Mouse (Mus musculus): ENCODE results near the gene Klhl35.

Gene Klhl35

GRCm38 (mm10) chr7:99465811-99466210, at the start of gene Klhl35:
Gene Klhl35 (plus strand): TSS chr7:99466004.
- DNase-seq = no peak

DNA sequence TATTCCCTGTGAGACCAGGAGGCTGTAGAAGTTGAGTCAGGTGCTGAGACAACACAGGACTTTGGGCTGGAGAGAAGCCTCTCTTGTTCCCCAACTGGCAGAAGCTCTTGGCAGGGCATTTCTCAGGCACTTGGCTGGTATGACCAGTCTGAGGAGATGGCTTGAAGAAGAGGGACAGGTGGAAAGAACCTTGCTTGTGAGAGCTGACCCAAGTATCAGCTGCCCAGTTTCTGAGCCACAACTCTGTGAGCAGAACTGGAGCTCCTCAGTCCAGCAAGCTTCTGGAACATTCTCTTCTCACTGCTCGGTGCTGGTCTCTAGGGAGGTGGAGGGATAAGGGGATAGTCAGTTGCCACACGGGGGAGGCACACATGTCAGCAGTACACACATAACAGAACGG, 46.5 kb upstream of the Klhl35 start:
- DNase-seq = no peak

DNA sequence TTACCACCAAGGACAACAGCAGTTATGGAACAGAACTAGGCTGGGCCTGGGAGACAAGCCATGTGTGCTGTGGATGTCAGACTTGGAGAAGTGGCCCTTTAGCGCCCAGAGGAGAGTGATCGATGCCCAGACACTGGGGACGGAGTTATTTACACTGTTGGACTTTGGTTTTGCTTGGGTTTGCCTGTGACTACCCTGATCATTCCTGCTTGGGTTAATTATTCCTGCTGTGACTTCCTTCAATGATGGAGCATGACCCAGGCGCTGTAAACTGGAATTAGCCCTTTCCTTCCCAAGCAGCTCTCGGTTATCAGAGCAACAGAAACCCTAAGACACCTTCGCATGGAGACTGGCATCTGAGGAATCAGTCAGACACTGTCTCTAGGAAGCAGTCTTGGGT, 44.8 kb upstream of the Klhl35 start:
- DNase-seq = peak; percentile 73

DNA sequence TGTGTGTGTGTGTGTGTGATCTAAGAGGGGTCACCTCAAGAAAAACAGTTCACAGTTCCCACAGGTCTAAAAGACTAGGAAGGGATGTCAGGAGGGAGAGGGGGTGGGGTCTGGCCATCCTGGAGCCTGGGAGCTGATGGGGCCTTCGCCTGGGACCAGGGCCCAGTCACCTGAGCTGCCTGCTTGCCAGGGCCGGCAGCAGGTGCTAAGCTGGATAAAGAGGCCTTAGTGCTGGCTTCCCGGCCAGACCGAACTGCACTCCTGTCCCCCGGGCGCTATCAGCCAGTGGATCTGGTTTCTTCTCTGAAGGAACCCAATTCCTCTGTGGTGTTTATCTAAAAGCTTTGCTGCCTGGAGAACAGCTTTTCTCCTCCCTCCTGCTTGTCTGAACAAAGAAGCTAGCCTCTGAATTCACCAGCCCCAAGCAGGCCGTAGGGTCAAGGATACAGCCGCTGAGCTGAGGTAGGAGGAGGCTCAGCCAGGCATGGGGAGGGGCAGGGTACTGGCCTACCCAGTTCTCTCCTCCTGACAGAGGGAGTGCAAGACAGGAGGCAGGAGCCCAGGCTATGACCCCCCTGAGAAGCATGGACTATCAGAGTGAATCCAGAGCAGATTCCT, 41.2 kb upstream of the Klhl35 start:
- peak; percentile 36 for DNase-seq

DNA sequence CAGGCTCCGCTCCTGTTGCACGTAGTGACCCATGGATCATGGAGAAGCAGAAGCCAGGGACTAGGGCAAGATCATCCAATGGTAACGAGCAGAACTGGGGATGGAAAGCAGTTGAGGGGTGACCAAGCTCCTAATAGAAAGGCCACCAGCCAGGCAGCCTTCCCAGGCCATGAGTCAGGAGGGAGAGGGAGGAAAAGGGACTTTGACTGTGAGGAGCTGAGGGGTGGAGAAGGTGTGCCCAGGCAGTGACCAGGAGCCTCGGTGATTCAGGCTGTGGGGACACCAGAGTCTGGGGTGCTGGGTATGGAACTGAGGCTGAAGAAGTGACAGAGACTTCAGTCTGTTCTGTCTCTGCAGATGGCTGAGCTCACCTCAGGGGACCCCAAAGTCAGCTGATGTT, 40.1 kb upstream of the Klhl35 start:
- DNase-seq = no peak

GRCm38 (mm10) chr7:99427031-99427430, 38.8 kb upstream of the Klhl35 start:
- no peak for DNase-seq

GRCm38 (mm10) chr7:99427987-99428386, 37.8 kb upstream of the Klhl35 start:
- no peak for DNase-seq

- DNase-seq = no peak
Measured at GRCm38 (mm10) chr7:99428836-99429235, 37.0 kb upstream of the Klhl35 start.

DNA sequence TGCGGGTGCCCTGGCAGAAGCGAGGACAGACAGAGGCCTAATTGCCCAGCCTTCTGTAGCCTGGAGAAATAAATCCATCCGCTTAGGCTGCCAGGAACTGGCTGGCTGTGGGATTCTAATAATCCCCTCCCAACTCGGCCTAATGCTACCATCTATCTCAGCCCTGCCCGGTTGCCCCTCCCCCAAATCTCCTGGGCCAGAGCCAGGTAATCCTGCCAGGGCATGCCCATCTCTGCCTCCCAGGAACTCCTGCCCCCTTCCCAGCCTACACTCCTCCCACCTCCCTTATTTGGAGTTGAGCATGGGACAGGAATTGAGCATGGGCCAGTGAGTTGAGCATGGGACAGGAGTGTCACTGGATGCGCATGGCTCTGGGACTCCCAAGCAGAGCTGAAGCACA, 36.0 kb upstream of the Klhl35 start:
- no peak for DNase-seq

- no peak for DNase-seq
Measured at GRCm38 (mm10) chr7:99430246-99430645, 35.6 kb upstream of the Klhl35 start.

DNA sequence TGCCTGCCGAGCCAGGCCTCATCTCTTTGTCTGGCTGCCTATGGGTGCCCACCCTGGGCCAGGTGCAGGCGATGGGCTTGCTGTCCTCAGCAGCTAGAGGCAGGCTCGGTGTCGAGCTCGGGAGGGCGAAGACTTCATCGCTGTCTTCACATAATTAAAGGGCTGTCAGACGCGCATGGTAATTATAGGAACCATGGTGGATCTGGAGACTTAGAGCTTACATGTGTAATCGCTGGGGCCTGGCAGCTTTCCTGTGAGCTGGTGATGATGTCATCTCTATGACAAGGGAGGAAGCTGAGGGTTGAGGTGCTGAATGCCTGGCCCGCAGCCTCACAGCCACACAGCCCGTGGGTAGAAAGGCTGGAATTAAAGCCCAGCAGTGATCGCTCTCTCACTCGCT, 33.6 kb upstream of the Klhl35 start:
- no peak for DNase-seq

DNA sequence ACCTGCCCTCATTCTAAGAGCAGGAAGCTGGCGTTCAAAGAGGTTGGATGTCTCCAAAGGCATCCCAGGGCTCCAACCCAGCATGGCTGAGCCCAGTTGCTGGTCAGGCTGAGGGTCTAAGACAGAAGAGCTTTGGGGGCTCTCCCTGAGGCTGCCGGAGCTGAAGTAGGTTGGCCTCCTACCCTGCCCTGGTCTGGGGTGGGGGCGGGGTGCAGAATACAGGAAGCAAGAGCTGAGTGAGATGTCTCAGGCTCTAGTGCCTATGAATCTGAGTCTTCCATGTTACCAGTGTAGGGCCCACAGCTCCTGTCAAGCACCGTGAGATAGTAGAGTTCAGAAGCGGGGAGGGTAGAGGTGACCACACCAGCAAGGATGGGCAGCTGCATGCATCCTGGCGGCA, 32.9 kb upstream of the Klhl35 start:
- DNase-seq = no peak

DNA sequence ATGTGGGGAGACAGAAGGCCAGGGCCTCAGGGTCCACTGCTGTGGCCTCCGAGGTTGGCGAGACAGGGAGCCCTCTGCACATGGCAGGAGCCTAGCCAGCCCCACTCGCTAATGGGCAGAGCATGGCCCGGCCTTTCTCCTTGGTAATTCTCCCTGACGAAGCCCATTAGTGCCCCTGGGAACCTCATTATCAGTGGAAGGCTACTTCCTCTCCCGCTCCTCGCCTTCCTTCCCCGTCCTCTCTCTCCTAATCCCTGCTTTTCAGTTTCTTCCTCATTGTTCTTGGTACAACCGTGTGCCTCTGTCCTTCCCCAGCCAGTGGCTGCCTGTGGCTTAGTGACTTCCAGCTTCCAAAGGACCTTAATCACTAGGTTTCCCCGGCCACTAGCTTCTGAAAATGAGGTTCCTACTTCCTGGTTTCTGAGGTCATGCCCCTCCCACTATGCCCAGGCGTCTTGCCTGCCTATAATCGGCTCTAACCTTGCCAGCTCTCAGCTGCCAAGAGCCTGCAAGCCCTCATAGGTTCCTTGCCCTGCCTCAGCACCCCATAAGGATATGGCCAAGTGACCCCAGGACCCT, 31.0 kb upstream of the Klhl35 start:
- peak; percentile 21 for DNase-seq

DNA sequence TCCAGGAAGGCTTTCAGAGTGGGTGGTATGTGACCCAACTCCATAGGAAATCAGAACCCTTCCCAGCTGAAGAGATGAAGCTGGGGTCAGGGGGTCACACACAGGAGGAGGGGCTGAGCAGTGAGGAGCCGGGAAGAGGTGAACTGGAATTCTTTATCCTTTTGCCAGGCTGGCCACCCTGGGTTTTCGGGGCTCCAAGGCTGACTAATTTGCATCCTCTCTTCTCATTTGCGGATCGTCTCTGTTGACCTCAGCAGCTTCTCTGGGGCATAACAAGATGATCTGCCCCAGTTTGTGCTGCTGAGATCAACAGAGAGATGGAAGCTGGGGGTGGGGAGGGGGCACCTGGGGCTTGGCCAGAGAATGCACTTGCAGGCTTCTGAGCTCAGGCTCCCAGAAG, 29.3 kb upstream of the Klhl35 start:
- DNase-seq = no peak

DNA sequence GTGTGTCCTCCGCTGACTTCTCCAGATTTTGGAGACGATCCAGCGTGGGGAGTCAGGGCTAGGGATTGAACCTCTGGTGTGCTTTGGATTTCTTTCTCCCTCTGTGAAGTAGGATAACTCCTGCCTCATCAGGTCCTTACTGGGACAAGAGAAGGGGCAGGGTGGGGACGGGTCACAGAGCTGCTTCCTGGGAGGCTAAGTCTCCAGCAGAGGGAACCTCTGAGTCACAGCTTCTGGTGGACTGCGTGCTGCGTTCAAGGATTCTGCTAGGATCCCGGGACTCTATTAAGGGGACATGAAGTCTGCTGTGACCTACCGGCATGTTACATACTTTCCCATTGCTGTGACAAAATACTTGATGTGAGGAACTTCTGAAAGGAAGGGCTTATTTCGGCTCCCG, 26.9 kb upstream of the Klhl35 start:
- no peak for DNase-seq

- DNase-seq = peak; percentile 92
Measured at GRCm38 (mm10) chr7:99441534-99442072, 24.2 kb upstream of the Klhl35 start.

DNA sequence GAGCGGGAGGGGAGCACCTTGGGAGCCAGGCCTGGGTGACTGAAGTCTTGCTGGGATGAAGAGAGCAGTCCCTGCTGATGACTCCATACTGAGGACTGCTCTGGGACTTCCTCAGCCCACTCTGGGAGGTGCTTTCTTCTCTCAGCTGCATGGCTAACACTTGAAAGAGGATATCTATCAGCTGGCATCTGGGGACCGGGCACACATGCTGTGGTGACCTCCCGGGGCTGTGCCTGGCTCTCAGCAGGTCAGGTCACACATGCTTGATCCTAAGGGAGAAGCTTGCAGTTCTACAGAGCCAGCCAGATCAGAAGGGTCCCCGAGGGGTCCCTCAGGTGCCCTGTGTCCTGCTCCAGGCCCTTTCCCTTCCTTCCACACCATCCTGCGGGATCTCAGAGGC, 22.6 kb upstream of the Klhl35 start:
- DNase-seq = no peak

DNA sequence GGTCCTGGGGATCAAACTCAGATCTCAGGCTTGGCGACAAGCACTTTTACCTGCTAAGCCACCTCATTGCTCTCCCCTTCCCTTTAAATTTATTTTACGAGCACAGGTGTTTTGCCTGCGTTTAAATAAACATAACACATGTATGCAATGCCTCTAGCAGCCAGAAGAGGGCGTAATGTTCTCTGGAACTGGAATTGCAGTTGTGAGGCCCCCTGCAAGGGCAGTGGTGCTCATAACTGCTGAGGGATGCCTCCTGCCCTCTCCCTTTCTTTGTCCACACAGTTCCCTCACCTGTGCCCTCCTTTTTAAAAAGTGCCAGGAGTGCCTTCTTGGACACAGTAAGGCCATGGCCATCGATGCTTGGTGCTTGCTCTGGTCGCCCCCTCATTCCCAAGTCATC, 21.8 kb upstream of the Klhl35 start:
- DNase-seq = no peak

DNA sequence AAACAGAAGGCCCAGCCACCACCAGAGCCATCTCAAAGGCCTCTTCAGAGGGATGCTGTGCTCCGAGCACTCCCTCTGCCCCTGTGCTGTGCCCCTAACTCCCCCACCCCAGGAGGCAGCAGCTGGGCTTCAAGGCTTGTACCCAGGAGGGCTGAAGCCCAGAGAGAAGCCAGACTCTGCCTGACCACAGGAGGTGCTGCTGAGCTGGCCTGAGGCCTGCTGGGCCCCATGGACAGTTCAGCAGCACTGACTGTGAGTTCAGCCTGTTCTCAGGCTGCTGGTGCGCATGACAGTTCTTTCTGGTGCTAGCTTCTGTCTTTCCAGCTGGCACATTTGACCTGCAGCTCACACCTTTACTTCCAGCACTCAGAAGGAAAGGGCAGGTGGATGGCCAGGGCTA, 20.0 kb upstream of the Klhl35 start:
- DNase-seq = no peak

- DNase-seq = no peak
Measured at GRCm38 (mm10) chr7:99447323-99447722, 18.5 kb upstream of the Klhl35 start.

GRCm38 (mm10) chr7:99448619-99449018, 17.2 kb upstream of the Klhl35 start:
- DNase-seq = no peak

GRCm38 (mm10) chr7:99449063-99449462, 16.7 kb upstream of the Klhl35 start:
- no peak for DNase-seq

GRCm38 (mm10) chr7:99449751-99450150, 16.1 kb upstream of the Klhl35 start:
- DNase-seq = no peak

GRCm38 (mm10) chr7:99450703-99451102, 15.1 kb upstream of the Klhl35 start:
- peak; percentile 57 for DNase-seq

- no peak for DNase-seq
Measured at GRCm38 (mm10) chr7:99452859-99453258, 12.9 kb upstream of the Klhl35 start.
